Mouse (Mus musculus) brain, embryonic 14.5 days (tissue): Measurements from ENCODE around the gene Rdh19.

Experiments used
- CTCF ChIP-seq: fragments of 200-500 bp; IDR thresholded peaks from 2 replicates; pipeline ENCODE4 v1.5.1; 2012; ENCODE audit warnings: inconsistent platforms, mild to moderate bottlenecking, moderate library complexity, borderline replicate concordance; ENCODE audit not compliant: insufficient read depth, insufficient read length; ENCODE audit errors: extremely low read depth
- POLR2A ChIP-seq: fragments of 200-500 bp; IDR thresholded peaks from 2 replicates; pipeline ENCODE4 v1.6.1; 2012; ENCODE audit warnings: mild to moderate bottlenecking, inconsistent platforms, borderline replicate concordance; ENCODE audit not compliant: poor library complexity, insufficient read depth, insufficient read length, severe bottlenecking; ENCODE audit errors: extremely low read depth

- TF ChIP-seq POLR2A (no peak), CTCF (no peak)
Observed at GRCm38 (mm10) chr10:127899783-127900182, 50.1 kb downstream of the Rdh19 start.
